Mouse (Mus musculus) C2C12 (cell line): Measurements from ENCODE around the gene Sds. TPM values are rescaled to one million over a fixed set of nuclear protein-coding genes. Genes with fewer than 3 reads are reported as not detected.

ENCODE experiments used
- H3K27me3 ChIP-seq: one replicate; pipeline ENCODE4 v1.6.1; 2011; ENCODE audit not compliant: control insufficient read depth, insufficient read depth, insufficient read length
- H3K36me3 ChIP-seq: one replicate; pipeline ENCODE4 v1.6.1; 2011; ENCODE audit not compliant: control insufficient read depth, insufficient read depth
- H3K4me3 ChIP-seq: one replicate; pipeline ENCODE4 v1.5.1; 2011; ENCODE audit warnings: mild to moderate bottlenecking, control low read depth; ENCODE audit not compliant: poor library complexity, insufficient read depth, severe bottlenecking
- H3K79me2 ChIP-seq: one replicate; pipeline ENCODE4 v1.6.1; 2011; ENCODE audit not compliant: control insufficient read depth, insufficient read depth
- H3K79me3 ChIP-seq: one replicate; pipeline ENCODE4 v1.6.1; 2011; ENCODE audit warnings: low read depth, control low read depth
- H3ac ChIP-seq: one replicate; pipeline ENCODE3; 2011; ENCODE audit warnings: low read depth; ENCODE audit not compliant: control insufficient read depth, insufficient read length
- CEBPB ChIP-seq: IDR thresholded peaks from one replicate; pipeline ENCODE4 v1.6.1; 2011; ENCODE audit warnings: low read depth, mild to moderate bottlenecking, control low read depth, moderate library complexity
- CTCF ChIP-seq: IDR thresholded peaks from one replicate; pipeline ENCODE4 v1.5.1; 2011; ENCODE audit not compliant: control insufficient read depth, insufficient read depth, insufficient read length
- FOSL1 ChIP-seq: IDR thresholded peaks from one replicate; pipeline ENCODE4 v1.8.0; 2011; ENCODE audit warnings: mild to moderate bottlenecking, low read length; ENCODE audit not compliant: poor library complexity, insufficient read depth, severe bottlenecking
- MAX ChIP-seq: IDR thresholded peaks from one replicate; pipeline ENCODE4 v1.6.1; 2011; ENCODE audit warnings: mild to moderate bottlenecking, control low read depth
- MYOD1 ChIP-seq: IDR thresholded peaks from one replicate; pipeline ENCODE4 v1.6.1; 2011; ENCODE audit warnings: low read depth; ENCODE audit not compliant: control insufficient read depth, insufficient read length
- MYOG ChIP-seq: IDR thresholded peaks from one replicate; pipeline ENCODE4 v1.6.1; 2011; ENCODE audit not compliant: control insufficient read depth, insufficient read length; ENCODE audit errors: extremely low read depth
- USF1 ChIP-seq: IDR thresholded peaks from one replicate; pipeline ENCODE4 v1.6.1; 2011; ENCODE audit warnings: low read depth, mild to moderate bottlenecking, control low read depth, moderate library complexity
- polyA plus RNA-seq: library from polyadenylated mRNA; unstranded; fragments of >200 nt; fragmentation: generic; extraction: Trizol; gene quantifications from one replicate; pipeline ENCODE4 v1.2.1, GENCODE M21; 2012; ENCODE audit warnings: missing spikeins

Gene Sds
- polyA plus RNA-seq, 1 experiment, result 0.19 TPM

DNA sequence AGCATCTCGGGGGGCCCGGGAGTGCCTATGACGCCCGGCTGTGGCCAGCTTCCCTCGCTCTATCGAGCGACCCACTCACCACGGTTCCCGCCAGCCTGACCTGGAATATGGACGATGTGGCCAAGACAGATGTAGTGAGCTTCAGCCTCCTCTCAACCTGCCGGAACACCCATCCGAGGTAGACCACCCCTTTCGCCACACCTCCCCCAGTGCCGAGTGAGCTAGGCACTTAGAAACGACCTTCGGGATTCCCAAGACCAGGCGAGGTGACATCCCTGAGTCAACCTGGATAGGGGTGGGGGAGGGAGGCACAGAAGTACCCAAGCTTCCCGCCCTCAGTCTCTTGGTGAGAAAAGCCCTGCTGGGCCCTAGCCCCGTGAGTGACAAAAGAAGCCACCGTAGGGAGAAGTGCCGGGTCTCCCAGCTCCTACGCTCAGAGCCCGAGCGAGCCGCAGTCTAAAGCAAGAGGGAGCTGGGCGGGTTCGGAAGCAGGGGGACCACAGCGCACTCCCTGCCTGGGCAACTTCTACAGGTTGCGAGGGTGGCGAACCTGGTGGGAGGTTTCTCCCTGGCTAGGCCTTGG lies 45.2 kb upstream of the Sds start:
- Histone ChIP-seq H3K36me3 (no peaks in the 10 kb centered on the region), H3K79me2 (no peaks in the 10 kb centered on the region), H3K27me3 (peaks cover 96% of the 10 kb centered on the region), H3ac (no peak overlapping the region), H3K79me3 (no peaks in the 10 kb centered on the region), H3K4me3 (no peak overlapping the region)
- TF ChIP-seq FOSL1 (no peak), MYOD1 (no peak), CEBPB (no peak), MYOG (no peak), MAX (no peak), CTCF (no peak), USF1 (no peak)

DNA sequence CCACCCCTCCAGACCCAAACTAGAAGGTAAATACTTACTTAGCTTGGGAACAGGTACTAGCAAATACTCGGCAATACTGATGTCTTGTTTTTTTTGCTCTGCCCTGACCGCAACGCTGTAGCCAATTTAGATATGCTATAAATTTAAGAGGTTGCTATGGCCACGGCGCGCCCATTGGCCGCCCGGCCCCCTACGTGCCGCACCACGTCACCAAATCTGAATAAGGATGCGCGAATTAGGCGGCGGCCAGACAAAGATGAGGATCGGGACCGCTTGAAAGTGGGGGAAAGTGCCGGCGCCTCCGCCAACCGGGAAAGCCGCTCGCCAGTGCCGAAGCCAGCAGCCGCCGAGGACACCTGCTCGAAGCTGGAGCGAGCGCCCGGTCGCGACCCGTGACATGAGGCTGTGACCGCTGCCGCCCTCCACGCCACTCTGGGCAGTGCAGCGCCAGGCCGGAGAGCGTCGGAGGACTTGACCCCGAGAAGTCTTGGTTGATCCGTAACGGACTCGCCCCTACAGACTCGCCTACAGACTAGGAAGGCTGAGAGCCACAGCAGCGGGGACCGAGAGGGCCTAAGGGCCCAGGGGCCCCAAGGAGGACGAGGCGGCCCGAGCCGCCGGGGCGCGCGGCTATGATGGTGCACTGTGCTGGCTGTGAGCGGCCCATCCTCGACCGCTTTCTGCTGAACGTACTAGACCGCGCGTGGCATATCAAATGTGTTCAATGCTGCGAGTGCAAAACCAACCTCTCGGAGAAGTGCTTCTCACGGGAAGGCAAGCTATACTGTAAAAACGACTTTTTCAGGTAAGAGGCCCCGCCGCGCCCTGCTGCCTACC lies 44.5 kb upstream of the Sds start, which contains the start of gene Lhx5:
Gene Lhx5, plus strand, starts transcription at position 51 of the 837 bp plus-strand sequence.
- H3K4me3 ChIP-seq, result no peak within 1 kb of the TSS
- no peaks in the 10 kb centered on the region for H3K79me2 ChIP-seq
- no peak within 1 kb of the TSS for H3ac ChIP-seq
- peaks cover 96% of the 10 kb centered on the region for H3K27me3 ChIP-seq
- no peaks in the 10 kb centered on the region for H3K36me3 ChIP-seq
- H3K79me3 ChIP-seq, result no peaks in the 10 kb centered on the region
- TF ChIP-seq CTCF (no peak), MYOG (no peak), CEBPB (no peak), FOSL1 (no peak), USF1 (no peak), MAX (no peak), MYOD1 (no peak)

DNA sequence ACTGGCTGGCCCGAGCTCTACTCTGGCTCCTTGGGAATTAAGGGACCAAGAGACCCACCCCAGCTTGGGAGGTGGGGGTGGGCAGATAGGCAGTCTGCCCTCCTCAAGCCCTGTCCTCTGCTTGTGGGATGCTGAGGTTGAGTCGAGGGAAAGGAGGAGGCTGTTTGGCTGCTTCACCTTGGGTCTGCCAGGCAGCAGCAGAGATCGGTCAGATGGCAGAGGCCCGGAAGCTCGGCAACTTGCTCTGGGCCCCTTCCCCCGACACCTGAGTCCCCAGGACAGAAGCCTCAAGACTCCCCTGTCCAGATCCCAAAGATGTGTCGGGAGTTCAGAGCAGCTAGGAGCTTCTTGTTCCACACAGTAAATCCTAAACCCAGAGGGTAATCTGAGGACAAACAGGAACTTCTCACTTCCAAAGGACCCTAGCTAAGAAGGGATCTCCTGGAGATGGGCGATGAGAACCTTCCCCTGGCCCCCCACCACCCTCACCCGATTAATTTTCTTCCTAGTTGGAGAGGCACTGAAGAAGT lies 43.8 kb upstream of the Sds start:
- H3ac ChIP-seq, result no peak overlapping the region
- no peaks in the 10 kb centered on the region for H3K79me3 ChIP-seq
- H3K79me2 ChIP-seq, result no peaks in the 10 kb centered on the region
- TF ChIP-seq CTCF, result no peak
- no peaks in the 10 kb centered on the region for H3K36me3 ChIP-seq
- no peak overlapping the region for H3K4me3 ChIP-seq
- peaks cover 96% of the 10 kb centered on the region for H3K27me3 ChIP-seq

DNA sequence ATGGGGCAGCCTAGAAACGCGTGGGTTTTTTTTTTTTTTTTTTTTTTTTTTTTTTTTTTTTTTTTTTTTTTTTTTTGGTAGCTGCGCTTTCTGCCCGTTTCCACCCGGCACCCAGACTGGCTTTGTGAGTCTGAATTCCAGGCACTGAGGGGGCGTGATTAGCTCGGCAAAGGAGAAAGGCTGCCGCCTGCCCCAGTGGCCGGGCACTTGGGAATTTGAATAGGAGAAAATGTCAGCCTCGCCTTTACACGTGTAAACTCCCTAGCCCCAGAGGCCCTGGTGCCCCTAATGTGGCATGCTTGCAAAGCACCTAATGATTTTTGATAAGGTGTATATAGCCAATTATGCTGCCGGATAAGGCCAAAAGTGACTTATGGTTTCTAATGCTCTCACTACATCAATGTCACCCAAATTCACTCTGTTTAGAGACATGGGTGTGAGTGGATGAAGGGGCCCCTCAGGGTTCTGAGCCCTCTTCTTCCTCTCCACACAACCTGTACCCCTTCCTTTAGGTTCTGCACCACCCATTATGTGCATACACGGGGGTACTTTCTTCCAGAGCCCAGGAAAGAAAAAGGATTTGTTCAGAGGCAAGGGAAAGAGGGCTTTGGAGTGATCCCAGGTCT lies 43.1 kb upstream of the Sds start:
- H3K79me2 ChIP-seq, result no peaks in the 10 kb centered on the region
- H3K4me3 ChIP-seq, result no peak overlapping the region
- TF ChIP-seq FOSL1, result no peak
- TF ChIP-seq CTCF, result no peak
- no peak for TF ChIP-seq USF1
- no peak for TF ChIP-seq MAX
- no peak for TF ChIP-seq MYOD1
- TF ChIP-seq MYOG, result no peak
- no peak for TF ChIP-seq CEBPB
- H3K27me3 ChIP-seq, result peaks cover 99% of the 10 kb centered on the region
- no peaks in the 10 kb centered on the region for H3K79me3 ChIP-seq
- H3K36me3 ChIP-seq, result no peaks in the 10 kb centered on the region
- H3ac ChIP-seq, result no peak overlapping the region

DNA sequence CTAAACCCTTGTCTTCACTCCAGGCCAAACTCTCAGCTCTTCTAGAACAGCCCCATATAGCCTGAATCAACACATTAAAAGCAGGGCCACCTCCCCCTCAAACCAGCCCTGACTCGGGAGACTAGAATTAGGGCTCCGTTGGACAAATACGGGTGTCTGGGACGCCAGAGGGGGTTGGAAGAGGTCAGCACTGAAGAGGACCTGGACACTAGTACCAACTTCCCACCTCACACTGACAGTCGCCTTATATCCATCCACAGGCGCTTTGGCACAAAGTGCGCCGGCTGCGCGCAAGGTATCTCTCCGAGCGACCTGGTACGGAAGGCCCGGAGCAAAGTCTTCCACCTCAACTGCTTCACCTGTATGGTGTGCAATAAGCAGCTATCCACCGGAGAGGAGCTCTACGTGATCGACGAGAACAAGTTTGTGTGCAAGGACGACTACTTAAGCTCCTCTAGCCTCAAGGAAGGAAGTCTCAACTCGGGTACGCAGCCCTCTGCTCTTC lies 42.0 kb upstream of the Sds start:
- H3K36me3 ChIP-seq, result no peaks in the 10 kb centered on the region
- H3K4me3 ChIP-seq, result no peak overlapping the region
- TF ChIP-seq CTCF (no peak), MAX (no peak)
- no peaks in the 10 kb centered on the region for H3K79me2 ChIP-seq
- peaks cover 99% of the 10 kb centered on the region for H3K27me3 ChIP-seq
- H3K79me3 ChIP-seq, result no peaks in the 10 kb centered on the region
- no peak overlapping the region for H3ac ChIP-seq
